Mouse (Mus musculus) stomach, embryonic 16.5 days (tissue): ENCODE results near the gene 4931414P19Rik. TPM values are rescaled to one million over a fixed set of nuclear protein-coding genes. Genes with fewer than 3 reads are reported as not detected.
A peak's percentile ranks its signal among the peaks of the same experiment; 100 is the strongest.

Source experiments
- ATAC-seq: fragments of 200-750 bp; cut with Nextera tagmentation; 2 replicates; pipeline ENCODE4 v1.8.0; 2017; ENCODE audit warnings: moderate number of reproducible peaks, moderate TSS enrichment; ENCODE audit not compliant: insufficient read depth, low FRiP score
- H3K27ac ChIP-seq: fragments of 300-500 bp; sonication (generic); 2 replicates; pipeline ENCODE4 v1.5.1; 2014; ENCODE audit warnings: low read length
- H3K27me3 ChIP-seq: fragments of 300-500 bp; sonication (generic); 2 replicates; pipeline ENCODE4 v1.6.1; 2014; ENCODE audit warnings: low read length, control low read depth, mixed read lengths; ENCODE audit not compliant: control insufficient read depth, insufficient read depth
- H3K36me3 ChIP-seq: fragments of 300-500 bp; sonication (generic); 2 replicates; pipeline ENCODE4 v1.6.1; 2014; ENCODE audit warnings: low read length; ENCODE audit not compliant: control insufficient read depth, insufficient read depth
- H3K4me1 ChIP-seq: fragments of 300-500 bp; sonication (generic); 2 replicates; pipeline ENCODE4 v1.6.1; 2014; ENCODE audit warnings: low read length, control low read depth, mixed read lengths; ENCODE audit not compliant: control insufficient read depth, insufficient read depth
- H3K4me2 ChIP-seq: fragments of 300-500 bp; sonication (generic); 2 replicates; pipeline ENCODE4 v1.6.1; 2014; ENCODE audit warnings: low read depth, low read length, mixed read lengths
- H3K4me3 ChIP-seq: fragments of 300-500 bp; sonication (generic); replicated peaks from 2 replicates; pipeline ENCODE4 v1.5.1; 2014; ENCODE audit warnings: mild to moderate bottlenecking, low read length
- H3K9ac ChIP-seq: fragments of 300-500 bp; sonication (generic); 2 replicates; pipeline ENCODE4 v1.6.1; 2014; ENCODE audit warnings: low read length
- H3K9me3 ChIP-seq: fragments of 300-500 bp; sonication (generic); replicated peaks from 2 replicates; pipeline ENCODE4 v1.6.1; 2016; ENCODE audit warnings: low read length, control low read depth; ENCODE audit not compliant: control insufficient read depth
- WGBS: fragments of 180-500 bp; shearing (Covaris S2); extraction: QIAGEN DNeasy Blood & Tissue Kit; methylation state at CpG from one replicate; pipeline ENCODE4 v1.1.7; 2014; 5-methylcytosine and 5-hydroxymethylcytosine counted together
- polyA plus RNA-seq: library from polyadenylated mRNA; unstranded; fragments of >200 nt; fragmentation: Nextera tagmentation; extraction: Ambion mirVana; gene quantifications from 2 replicates; pipeline ENCODE4 v1.2.1, GENCODE M21; 2015

Gene 4931414P19Rik
- polyA plus RNA-seq, 1 experiment from 2014 or later = 8.2 TPM

GRCm38 (mm10) chr14:54572790-54573736, 32.7 kb downstream of the 4931414P19Rik start:
- H3K4me3 ChIP-seq = peak overlapping the region; percentile 88
- peak overlapping the region; percentile 90 for H3K9ac ChIP-seq
- peak overlapping the region; percentile 88 for H3K27ac ChIP-seq
- no peaks in the 10 kb centered on the region for H3K27me3 ChIP-seq
- H3K36me3 ChIP-seq = 0 out of 2 replicates have a peak, but pooled peaks cover 9% of the 10 kb centered on the region
- no peaks in the 10 kb centered on the region for H3K9me3 ChIP-seq
- ATAC-seq = peak; percentile 51
- peak overlapping the region; percentile 57 for H3K4me2 ChIP-seq
- 14% methylated on average over 14 of the region's 14 CpGs for WGBS
- H3K4me1 ChIP-seq = peaks cover 36% of the 10 kb centered on the region

DNA sequence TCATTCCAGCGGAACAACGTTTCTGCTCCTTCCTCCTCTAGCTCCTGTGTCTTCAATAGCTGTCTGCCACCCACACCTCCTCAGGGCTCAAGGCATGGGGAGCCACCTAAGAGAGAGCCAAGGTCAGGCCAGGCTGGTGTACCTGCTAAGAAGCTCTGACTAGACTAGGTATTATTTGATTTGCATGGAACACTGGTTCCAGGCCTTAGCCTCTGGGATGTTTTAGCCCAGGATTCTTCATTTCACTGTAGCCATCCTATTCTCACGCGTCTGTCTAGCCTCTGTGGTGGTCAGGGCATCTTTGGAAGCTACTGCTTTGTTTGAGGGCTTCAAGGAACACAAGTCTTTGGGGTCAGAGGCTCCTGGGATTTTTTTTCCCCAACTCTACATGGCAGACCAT, 33.7 kb downstream of the 4931414P19Rik start:
- no peak for ATAC-seq
- Histone ChIP-seq H3K9ac (no peak overlapping the region), H3K27ac (peak overlapping the region; percentile 67; the same call in 1 of the 2 replicates), H3K9me3 (no peaks in the 10 kb centered on the region), H3K4me3 (no peak overlapping the region), H3K4me2 (no peak overlapping the region), H3K4me1 (peaks cover 36% of the 10 kb centered on the region), H3K36me3 (peaks cover 17% of the 10 kb centered on the region; the same call in 1 of the 2 replicates), H3K27me3 (no peaks in the 10 kb centered on the region)
- 63% methylated on average over 4 of the region's 4 CpGs for WGBS

DNA sequence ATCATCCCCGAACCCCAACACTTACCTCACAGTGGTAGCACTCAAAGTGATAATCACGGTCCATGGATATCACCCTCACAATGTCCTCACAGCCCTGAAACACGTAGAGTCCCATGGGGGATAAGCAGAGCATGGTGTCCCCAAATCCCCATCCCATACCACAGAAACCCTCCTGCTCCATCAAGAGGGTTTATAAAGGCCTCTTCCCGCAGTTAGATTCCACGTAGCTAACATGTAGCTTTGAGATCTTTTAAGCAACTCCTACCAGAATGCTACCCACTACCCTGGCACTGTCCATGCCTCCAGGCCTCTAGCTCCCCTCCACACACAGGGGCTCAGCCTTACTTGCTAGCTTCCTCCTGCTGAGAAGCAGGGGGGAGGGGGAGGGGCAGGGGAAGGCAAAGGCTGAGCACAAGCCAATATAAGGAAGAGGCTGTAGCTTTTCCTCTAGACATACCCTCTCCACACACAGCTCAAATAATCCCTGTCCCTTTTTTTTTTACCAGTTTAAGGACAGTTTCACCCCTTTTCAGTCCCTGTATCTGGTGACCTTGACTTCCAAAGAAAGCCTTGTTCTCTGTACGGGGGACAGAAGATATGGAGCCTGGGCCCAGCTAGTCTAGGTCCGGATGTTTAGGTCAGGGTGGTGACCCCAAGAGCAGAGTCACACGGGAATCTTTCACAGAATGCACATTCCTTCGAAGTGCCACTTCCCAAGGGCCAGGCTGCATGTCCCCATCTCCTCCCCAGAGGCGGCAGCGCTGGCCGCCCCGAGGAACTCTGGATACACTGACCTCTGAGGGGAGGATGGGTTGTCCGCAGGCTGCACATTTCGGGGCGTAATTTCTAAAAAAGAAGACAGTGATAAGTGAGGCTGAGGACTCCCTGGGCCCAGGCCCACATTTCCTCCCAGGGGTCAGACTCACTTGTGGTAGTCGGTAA, 36.1 kb downstream of the 4931414P19Rik start:
- Histone ChIP-seq H3K27me3 (no peaks in the 10 kb centered on the region), H3K9me3 (no peaks in the 10 kb centered on the region), H3K4me1 (peaks cover 30% of the 10 kb centered on the region), H3K9ac (no peak overlapping the region; the same call in 1 of the 2 replicates), H3K36me3 (peaks cover 21% of the 10 kb centered on the region; the same call in 1 of the 2 replicates), H3K4me2 (no peak overlapping the region), H3K27ac (peak overlapping the region; percentile 41), H3K4me3 (no peak overlapping the region)
- ATAC-seq = no peak
- 63% methylated on average over 17 of the region's 17 CpGs for WGBS

- H3K4me1 ChIP-seq = peaks cover 21% of the 10 kb centered on the region
- WGBS = 73% methylated on average over 15 of the region's 15 CpGs
- H3K36me3 ChIP-seq = peaks cover 21% of the 10 kb centered on the region; the same call in 1 of the 2 replicates
- no peaks in the 10 kb centered on the region for H3K27me3 ChIP-seq
- H3K9ac ChIP-seq = no peak overlapping the region
- H3K4me3 ChIP-seq = no peak overlapping the region
- no peak for ATAC-seq
- peak overlapping the region; percentile 41; the same call in 1 of the 2 replicates for H3K27ac ChIP-seq
- no peaks in the 10 kb centered on the region for H3K9me3 ChIP-seq
- H3K4me2 ChIP-seq = no peak overlapping the region
Observed at GRCm38 (mm10) chr14:54568694-54569414, 36.9 kb downstream of the 4931414P19Rik start.

- WGBS = 77% methylated on average over 14 of the region's 14 CpGs
- Histone ChIP-seq H3K9ac (no peak overlapping the region), H3K9me3 (no peaks in the 10 kb centered on the region), H3K36me3 (no peaks in the 10 kb centered on the region), H3K4me1 (no peaks in the 10 kb centered on the region), H3K27me3 (no peaks in the 10 kb centered on the region), H3K4me2 (no peak overlapping the region), H3K27ac (no peak overlapping the region), H3K4me3 (no peak overlapping the region)
- ATAC-seq = no peak
Observed at GRCm38 (mm10) chr14:54560527-54561242, 45.1 kb downstream of the 4931414P19Rik start.

DNA sequence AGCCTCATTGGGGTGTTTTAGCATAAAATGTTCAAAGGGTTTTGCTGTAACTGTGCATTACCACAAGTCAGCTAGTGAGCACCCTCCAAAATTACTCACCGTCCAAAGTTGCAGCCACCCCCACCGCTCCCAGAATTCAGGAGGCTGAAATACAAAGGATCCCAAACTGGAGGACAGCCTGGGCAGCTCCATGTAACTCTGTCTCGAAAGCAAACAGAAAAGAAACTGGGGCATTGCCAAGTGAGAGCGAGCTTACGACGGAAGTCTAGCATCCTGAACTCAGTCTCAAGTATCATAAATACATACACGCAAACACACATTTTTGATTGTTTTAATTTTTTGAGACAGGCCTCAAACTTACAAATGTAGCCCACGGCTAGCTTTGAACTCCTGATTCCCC, 48.5 kb downstream of the 4931414P19Rik start:
- 72% methylated on average over 8 of the region's 8 CpGs for WGBS

GRCm38 (mm10) chr14:54553975-54554769, 51.6 kb downstream of the 4931414P19Rik start, which contains the start of gene Haus4:
Gene Haus4 (minus strand): TSS chr14:54554616.
- Histone ChIP-seq H3K9me3 (no peaks in the 10 kb centered on the region), H3K27ac (peak within 1 kb of the TSS; percentile 89), H3K4me2 (peak within 1 kb of the TSS; percentile 97), H3K9ac (peak within 1 kb of the TSS; percentile 83), H3K27me3 (no peaks in the 10 kb centered on the region), H3K4me3 (peak within 1 kb of the TSS; percentile 73), H3K36me3 (peaks cover 3% of the 10 kb centered on the region), H3K4me1 (peaks cover 5% of the 10 kb centered on the region)
- peak; percentile 95 for ATAC-seq
- under 1% methylated on average over 76 of the region's 76 CpGs for WGBS

More for the DNA sequence above, 48.5 kb downstream of the 4931414P19Rik start:
- H3K9ac ChIP-seq = no peak overlapping the region
- peaks cover 5% of the 10 kb centered on the region for H3K4me1 ChIP-seq
- H3K4me3 ChIP-seq = no peak overlapping the region
- H3K27ac ChIP-seq = no peak overlapping the region
- no peak for ATAC-seq
- no peaks in the 10 kb centered on the region for H3K36me3 ChIP-seq
- H3K27me3 ChIP-seq = no peaks in the 10 kb centered on the region
- H3K4me2 ChIP-seq = no peak overlapping the region
- no peaks in the 10 kb centered on the region for H3K9me3 ChIP-seq
